12 mouse cellular contexts compared by ENCODE assay signal in genomic region chr2:173416921-173417320, GRCm38 (mm10).
DNase-seq lines count a peak whose midpoint lies in the region; ATAC-seq lines count a peak whose summit lies in the region.
"Had no signal": no experiment of that assay in that cellular context is flagged by ENCODE, and none has a peak within 500 bp of the region (broad histone marks: within the 10 kb centered on the region; RNA-seq: fewer than 3 reads in every experiment).

No protein-coding gene starts in this region.

- H3K9ac ChIP-seq in heart, embryonic 16.5 days (ENCODE audit: low read length), result no peak overlapping the region
- H3K9ac ChIP-seq in midbrain, embryonic 12.5 days (replicated peaks), result no peak overlapping the region
- no peak overlapping the region for H3K9ac ChIP-seq in midbrain, embryonic 13.5 days (replicated peaks)
- H3K9ac ChIP-seq: hindbrain, embryonic 15.5 days; midbrain, embryonic 15.5 days had no signal

- ATAC-seq in heart, embryonic 16.5 days (replicated peaks; ENCODE audit: extremely low read depth, insufficient read depth, low FRiP score), result 0 out of 2 replicates have a peak, but pooled peaks have one; percentile 20
- ATAC-seq in midbrain, embryonic 12.5 days (ENCODE audit: low FRiP score, low read depth), result 0 out of 2 replicates have a peak, but pooled peaks have one; percentile 39
- no peak for ATAC-seq in midbrain, embryonic 13.5 days
- ATAC-seq in activated CD4-positive, CD25-positive, alpha-beta regulatory T cell, adult 4 months, result peak; percentile 40
- ATAC-seq: midbrain, embryonic 15.5 days had no signal

- DNase-seq in heart, embryonic 10.5 days (ENCODE audit: low spot score), result no peak
- peak; percentile 56 to 69 for DNase-seq in thymus, postnatal 10 days (ENCODE audit: low spot score in 2 of 2)
- DNase-seq in spleen, adult 18-20 months, result no peak
- no peak for DNase-seq in gastrocnemius, adult 18-20 months (ENCODE audit: low spot score)
- DNase-seq: cerebellum, adult 9-11 months; right cerebral cortex, adult 18-20 months had no signal

- no peaks in the 10 kb centered on the region for H3K4me1 ChIP-seq in heart, embryonic 16.5 days (ENCODE audit: control insufficient read depth, insufficient read depth, low read length)
- H3K4me1 ChIP-seq in heart, embryonic 10.5 days, result peaks cover 8% of the 10 kb centered on the region; the same call in 1 of the 2 replicates
- peaks cover 10% of the 10 kb centered on the region; the same call in 1 of the 2 replicates for H3K4me1 ChIP-seq in midbrain, embryonic 12.5 days
- peaks cover 20% of the 10 kb centered on the region for H3K4me1 ChIP-seq in midbrain, embryonic 13.5 days (replicated peaks)

- no peaks in the 10 kb centered on the region for H3K9me3 ChIP-seq in heart, embryonic 16.5 days (replicated peaks; ENCODE audit: control insufficient read depth, low read length)
- H3K9me3 ChIP-seq in heart, embryonic 10.5 days, result no peaks in the 10 kb centered on the region
- H3K9me3 ChIP-seq in midbrain, embryonic 12.5 days, result no peaks in the 10 kb centered on the region
- no peaks in the 10 kb centered on the region; the same call in 1 of the 2 replicates for H3K9me3 ChIP-seq in midbrain, embryonic 13.5 days
- H3K9me3 ChIP-seq: hindbrain, embryonic 15.5 days; midbrain, embryonic 15.5 days had no signal

- H3K27ac ChIP-seq in heart, embryonic 16.5 days (ENCODE audit: low read length), result no peak overlapping the region
- H3K27ac ChIP-seq in heart, embryonic 10.5 days, result no peak overlapping the region
- H3K27ac ChIP-seq in midbrain, embryonic 12.5 days (replicated peaks), result no peak overlapping the region
- H3K27ac ChIP-seq in midbrain, embryonic 13.5 days, result no peak overlapping the region
- H3K27ac ChIP-seq: hindbrain, embryonic 15.5 days; midbrain, embryonic 15.5 days had no signal

- H3K4me3 ChIP-seq in heart, embryonic 16.5 days (ENCODE audit: low read length), result no peak overlapping the region
- no peak overlapping the region for H3K4me3 ChIP-seq in heart, embryonic 10.5 days
- no peak overlapping the region for H3K4me3 ChIP-seq in midbrain, embryonic 12.5 days
- H3K4me3 ChIP-seq in midbrain, embryonic 13.5 days (replicated peaks), result no peak overlapping the region
- H3K4me3 ChIP-seq: hindbrain, embryonic 15.5 days; midbrain, embryonic 15.5 days had no signal

- H3K4me2 ChIP-seq in heart, embryonic 16.5 days (ENCODE audit: low read depth, low read length), result no peak overlapping the region
- no peak overlapping the region for H3K4me2 ChIP-seq in midbrain, embryonic 12.5 days (replicated peaks)
- no peak overlapping the region for H3K4me2 ChIP-seq in midbrain, embryonic 13.5 days (replicated peaks)
- H3K4me2 ChIP-seq: hindbrain, embryonic 15.5 days; midbrain, embryonic 15.5 days had no signal

- H3K36me3 ChIP-seq in heart, embryonic 16.5 days (ENCODE audit: control insufficient read depth, insufficient read depth), result no peaks in the 10 kb centered on the region
- no peaks in the 10 kb centered on the region for H3K36me3 ChIP-seq in heart, embryonic 10.5 days
- H3K36me3 ChIP-seq in midbrain, embryonic 12.5 days, result no peaks in the 10 kb centered on the region
- H3K36me3 ChIP-seq in midbrain, embryonic 13.5 days, result no peaks in the 10 kb centered on the region
- H3K36me3 ChIP-seq: hindbrain, embryonic 15.5 days; midbrain, embryonic 15.5 days had no signal

- no peaks in the 10 kb centered on the region for H3K27me3 ChIP-seq in heart, embryonic 16.5 days (ENCODE audit: control insufficient read depth, insufficient read depth, low read length)
- peaks cover 23% of the 10 kb centered on the region; the same call in 1 of the 2 replicates for H3K27me3 ChIP-seq in heart, embryonic 10.5 days (ENCODE audit: insufficient read depth, poor library complexity, severe bottlenecking)
- H3K27me3 ChIP-seq in midbrain, embryonic 12.5 days, result no peaks in the 10 kb centered on the region
- H3K27me3 ChIP-seq in midbrain, embryonic 13.5 days, result no peaks in the 10 kb centered on the region
- H3K27me3 ChIP-seq: hindbrain, embryonic 15.5 days; midbrain, embryonic 15.5 days had no signal

- 90% methylated on average over 1 of the region's 1 CpGs for WGBS in heart, embryonic 16.5 days
- WGBS in heart, embryonic 10.5 days, result 76% methylated on average over 1 of the region's 1 CpGs
- WGBS in midbrain, embryonic 12.5 days, result 81% methylated on average over 1 of the region's 1 CpGs
- 71% methylated on average over 1 of the region's 1 CpGs for WGBS in midbrain, embryonic 13.5 days

Comparison
In these comparisons a context has a peak if more than half of its experiments do, and no peak if none do; other contexts are left out.
1. DNase-seq: peak in thymus, postnatal 10 days (2 of 2); none in heart, embryonic 10.5 days (single experiment), spleen, adult 18-20 months (0 of 2) and gastrocnemius, adult 18-20 months (single experiment).